Mouse (Mus musculus) activated CD4-positive, CD25-positive, alpha-beta regulatory T cell, adult 4 months (primary cell): ENCODE measurements at regions not wholly inside any gene's neighbourhood (a gene's known extent, or its start where the extent isn't known, plus 50 kb on each side); places are given as distances from the start of the nearest gene placed in this dataset.

Experiments
- ATAC-seq: one replicate; pipeline ENCODE4 v1.8.0; 2017

GRCm38 (mm10) chr2:128309541-128310030 is 183.7 kb downstream of the Bcl2l11 start:
- no peak for ATAC-seq

DNA sequence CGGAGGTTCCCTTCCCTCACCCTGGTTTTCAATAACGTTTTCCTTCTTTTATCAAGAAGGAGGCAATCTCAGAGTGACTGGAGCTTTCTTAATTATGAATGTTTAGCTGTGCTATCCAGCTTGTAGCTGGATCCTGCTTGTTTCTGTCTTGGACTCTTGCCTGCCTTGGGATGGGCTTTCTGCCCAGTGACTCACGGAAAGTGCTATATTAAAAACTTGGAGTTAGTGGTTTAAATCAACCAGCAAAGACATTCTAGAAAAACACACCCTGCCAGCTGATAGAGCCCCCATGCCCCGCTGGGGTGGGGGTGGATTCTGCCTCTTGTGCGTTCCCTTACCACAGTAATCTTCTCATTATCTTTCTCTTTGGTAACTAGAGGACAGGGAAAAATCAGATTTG is 184.2 kb downstream of the Bcl2l11 start:
- no peak for ATAC-seq

GRCm38 (mm10) chr2:128312084-128312594 is 186.3 kb downstream of the Bcl2l11 start:
- ATAC-seq = no peak

- no peak for ATAC-seq
These were observed 187.1 kb downstream of the Bcl2l11 start for GRCm38 (mm10) chr2:128312659-128313581.

DNA sequence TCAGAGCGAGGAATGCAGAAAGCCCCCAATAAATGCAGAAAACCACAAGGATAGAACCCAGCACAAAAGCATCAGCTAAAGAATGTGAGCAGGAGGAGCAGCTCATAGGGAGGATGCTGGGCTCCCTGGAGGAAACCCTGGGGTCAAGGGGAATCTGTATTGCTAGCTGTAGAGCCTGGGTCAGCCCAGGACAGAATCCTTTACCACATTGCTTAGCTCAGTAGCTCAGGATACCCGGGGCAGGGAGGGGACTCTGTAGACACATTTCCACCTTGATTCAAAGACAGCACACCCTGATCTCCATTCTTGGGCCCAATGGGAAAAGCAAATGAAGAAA is 187.7 kb downstream of the Bcl2l11 start:
- no peak for ATAC-seq

- ATAC-seq = no peak
These were observed 188.1 kb downstream of the Bcl2l11 start for GRCm38 (mm10) chr2:128313948-128314347.

GRCm38 (mm10) chr2:128316516-128316915 is 190.7 kb downstream of the Bcl2l11 start:
- ATAC-seq = no peak

DNA sequence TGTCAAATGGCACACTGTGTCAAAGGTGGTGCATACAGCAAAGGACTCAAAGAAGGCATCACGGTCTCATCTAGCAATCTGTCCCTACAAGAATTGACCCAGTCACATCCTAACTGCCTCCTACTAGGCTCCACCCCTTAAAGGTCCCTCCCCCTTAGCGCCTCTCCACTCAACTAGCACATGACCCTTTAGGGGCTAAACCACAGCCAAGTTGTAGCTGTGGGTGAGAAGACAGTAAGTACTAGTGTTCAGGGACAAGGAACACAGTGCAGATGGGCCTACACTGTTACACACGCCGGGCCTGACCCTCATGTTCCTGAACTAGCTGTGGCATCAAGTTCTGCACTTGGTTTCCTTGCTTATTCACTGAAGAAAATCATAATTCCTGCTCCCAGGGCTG is 192.4 kb downstream of the Bcl2l11 start:
- no peak for ATAC-seq

DNA sequence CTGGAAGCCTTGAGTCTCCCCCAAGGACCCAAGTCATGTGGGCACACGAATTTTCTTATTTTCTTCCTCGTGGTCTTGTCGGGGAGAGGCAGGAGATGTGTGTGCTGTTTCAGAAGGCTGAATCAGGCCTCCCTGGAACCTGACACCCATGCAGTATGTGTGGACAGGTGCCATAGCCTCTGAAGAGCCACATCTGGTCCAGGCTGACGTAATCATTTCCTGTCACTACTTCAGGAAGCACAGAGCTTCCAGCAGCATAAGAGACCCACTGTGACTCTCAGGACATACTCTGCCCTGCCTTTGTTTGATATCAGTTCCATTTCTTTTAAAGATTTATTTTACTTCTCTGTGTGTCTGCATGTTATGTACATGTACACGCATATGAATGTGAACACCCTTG is 193.1 kb downstream of the Bcl2l11 start:
- peak; percentile 77 for ATAC-seq

- no peak for ATAC-seq
These were observed 195.6 kb downstream of the Bcl2l11 start for GRCm38 (mm10) chr2:128321475-128321874.

GRCm38 (mm10) chr2:128324256-128325096 is 198.6 kb downstream of the Bcl2l11 start:
- ATAC-seq = no peak

DNA sequence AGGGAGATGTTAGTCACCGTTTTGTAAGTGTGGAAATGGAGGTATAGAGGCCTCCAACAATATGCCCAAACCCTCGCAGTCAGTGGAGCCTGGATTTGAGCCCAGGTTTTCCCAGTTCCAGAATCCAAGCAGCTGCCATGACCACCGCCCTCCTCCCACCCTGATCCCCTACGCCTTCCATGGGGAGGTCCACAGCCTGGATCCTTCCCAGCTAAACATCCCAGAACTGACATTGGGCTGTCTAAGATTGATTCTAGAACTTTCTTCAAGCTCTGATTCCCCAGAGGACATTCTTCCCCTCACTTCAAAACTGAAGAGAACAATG is 199.2 kb downstream of the Bcl2l11 start:
- ATAC-seq = no peak

GRCm38 (mm10) chr2:128325456-128325855 is 199.6 kb downstream of the Bcl2l11 start:
- peak; percentile 98 for ATAC-seq

DNA sequence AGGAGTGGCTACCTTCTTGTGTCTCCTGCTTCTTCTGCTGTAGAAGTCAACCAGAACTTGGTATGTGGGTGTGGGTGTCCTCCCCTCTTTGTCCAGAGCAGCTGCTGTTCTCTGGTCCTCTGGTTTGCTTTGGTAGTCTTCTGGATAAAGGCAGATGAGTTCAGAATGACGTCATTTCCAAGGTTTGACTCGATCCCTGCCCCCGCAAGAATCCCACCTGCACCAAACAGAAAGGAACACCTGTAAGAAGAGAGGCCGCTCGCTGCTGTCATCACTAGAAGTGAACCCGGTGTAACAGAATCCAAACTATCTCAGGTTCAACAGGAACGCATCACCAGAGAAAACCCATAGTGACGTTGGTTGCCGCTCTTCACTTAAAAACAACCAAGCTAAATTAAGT is 205.0 kb downstream of the Bcl2l11 start:
- ATAC-seq = no peak

GRCm38 (mm10) chr2:128331275-128331674 is 205.4 kb downstream of the Bcl2l11 start:
- ATAC-seq = no peak

GRCm38 (mm10) chr2:128331681-128332080 is 205.8 kb downstream of the Bcl2l11 start:
- no peak for ATAC-seq

DNA sequence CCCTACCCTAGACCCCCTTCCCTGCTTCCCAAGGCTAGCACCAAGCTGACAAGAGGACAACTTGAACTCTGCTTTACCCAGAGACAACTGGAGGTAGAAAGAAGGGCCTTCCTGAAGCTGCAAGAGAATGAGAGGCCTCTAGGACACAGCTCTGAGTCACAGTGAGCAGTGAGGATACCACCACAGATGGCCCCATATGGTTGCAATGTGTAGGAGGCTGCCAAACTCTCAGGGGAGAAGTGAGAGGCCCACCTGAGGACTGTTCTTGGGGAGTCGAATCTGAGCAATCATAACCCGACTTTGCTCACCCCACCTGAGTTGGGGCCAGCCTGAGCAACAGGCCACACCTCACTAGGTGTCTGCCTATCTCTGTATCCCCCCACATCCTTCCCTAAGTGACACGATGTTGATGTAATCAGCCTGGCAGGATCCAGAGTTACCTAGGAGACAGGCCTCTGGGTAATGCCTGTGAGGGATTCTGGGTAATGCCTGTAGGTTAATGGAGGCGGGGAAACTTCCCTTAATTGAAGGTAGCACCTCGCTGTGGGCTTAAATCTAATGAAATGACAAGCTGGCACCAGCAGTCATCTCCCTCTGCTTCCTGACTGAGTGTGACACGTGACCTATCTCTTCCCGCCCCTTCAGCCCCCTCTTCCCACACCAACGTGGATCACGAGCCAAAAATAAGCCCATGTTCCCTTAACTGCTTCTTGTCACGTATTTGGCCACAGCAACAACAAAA is 207.7 kb downstream of the Bcl2l11 start:
- ATAC-seq = peak; percentile 29

DNA sequence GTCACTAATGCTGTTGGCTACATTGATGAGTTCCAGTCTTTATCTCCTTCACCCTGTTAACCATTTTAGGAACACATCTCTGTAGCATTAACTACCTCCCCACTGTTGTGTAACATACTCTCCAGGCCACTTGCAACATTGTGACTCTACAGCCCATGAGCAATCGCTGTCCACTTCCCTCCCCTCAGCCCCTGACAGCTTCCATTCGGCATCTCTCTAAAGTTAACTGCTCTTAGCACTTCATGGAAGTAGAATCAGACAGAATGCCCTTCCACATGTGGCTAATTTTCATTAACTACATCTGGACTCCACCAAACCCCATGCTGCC is 208.3 kb downstream of the Bcl2l11 start:
- ATAC-seq = no peak

- ATAC-seq = peak; percentile 8
These were observed 209.1 kb downstream of the Bcl2l11 start for GRCm38 (mm10) chr2:128334757-128335500.

- no peak for ATAC-seq
These were observed 211.4 kb downstream of the Bcl2l11 start for GRCm38 (mm10) chr2:128337192-128337591.

- no peak for ATAC-seq
These were observed 212.0 kb downstream of the Bcl2l11 start for GRCm38 (mm10) chr2:128337791-128338190.

DNA sequence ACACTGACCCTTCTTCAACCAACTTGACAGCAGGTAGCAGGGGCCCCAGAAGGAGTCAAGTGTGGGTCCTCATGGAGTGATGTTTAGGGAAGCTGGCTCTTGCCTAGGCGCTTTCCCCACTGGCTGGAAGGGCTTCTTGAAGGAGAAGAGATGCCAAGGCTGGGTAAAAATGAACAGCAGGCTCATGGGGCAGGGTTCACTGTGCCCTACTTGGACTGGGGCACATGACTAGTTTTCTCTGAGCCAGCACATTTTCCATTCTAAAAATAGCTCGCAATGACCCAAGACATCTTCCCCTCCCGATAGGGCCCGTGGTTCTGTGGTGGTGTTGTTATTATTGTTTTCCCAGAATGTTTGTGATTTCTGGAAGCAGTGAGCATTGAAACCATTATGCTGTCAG is 212.6 kb downstream of the Bcl2l11 start:
- no peak for ATAC-seq
